Mouse (Mus musculus) ES-Bruce4 (cell line): Measurements from ENCODE around the gene Mcm2. TPM values are rescaled to one million over a fixed set of nuclear protein-coding genes. Genes with fewer than 3 reads are reported as not detected.

ENCODE experiments used
- H3K27ac ChIP-seq: 2 replicates; pipeline ENCODE4 v1.5.1; 2012; ENCODE audit warnings: low read length, inconsistent platforms; ENCODE audit not compliant: insufficient read depth
- H3K27me3 ChIP-seq: 2 replicates; pipeline ENCODE4 v1.6.1; 2012; ENCODE audit warnings: mild to moderate bottlenecking, low read length, inconsistent platforms; ENCODE audit not compliant: control insufficient read depth, poor library complexity, insufficient read depth, severe bottlenecking
- H3K36me3 ChIP-seq: 2 replicates; pipeline ENCODE4 v1.6.1; 2012; ENCODE audit warnings: inconsistent platforms, mild to moderate bottlenecking, low read length, moderate library complexity; ENCODE audit not compliant: control insufficient read depth, poor library complexity, insufficient read depth, severe bottlenecking
- H3K4me1 ChIP-seq: one replicate; pipeline ENCODE4 v1.8.1; 2011; ENCODE audit warnings: low read length; ENCODE audit not compliant: control insufficient read depth, insufficient read depth
- H3K4me3 ChIP-seq: 2 replicates; pipeline ENCODE4 v1.5.1; 2011; ENCODE audit warnings: low read depth, mild to moderate bottlenecking, low read length
- H3K9ac ChIP-seq: 2 replicates; pipeline ENCODE4 v1.6.1; 2012; ENCODE audit warnings: low read depth, mild to moderate bottlenecking, inconsistent platforms; ENCODE audit not compliant: poor library complexity, severe bottlenecking
- H3K9me3 ChIP-seq: replicated peaks from 2 replicates; pipeline ENCODE4 v1.6.1; 2012; ENCODE audit warnings: mild to moderate bottlenecking, low read length, inconsistent platforms; ENCODE audit not compliant: control insufficient read depth, poor library complexity, insufficient read depth, severe bottlenecking
- CTCF ChIP-seq: IDR thresholded peaks from one replicate; pipeline ENCODE4 v1.8.1; 2011; ENCODE audit warnings: low read depth, low read length
- EP300 ChIP-seq: IDR thresholded peaks from 2 replicates; pipeline ENCODE4 v1.6.1; 2011; ENCODE audit warnings: low read depth, low read length; ENCODE audit not compliant: insufficient read depth
- POLR2A ChIP-seq: IDR thresholded peaks from one replicate; pipeline ENCODE4 v1.8.1; 2011; ENCODE audit warnings: low read length; ENCODE audit not compliant: insufficient read depth
- polyA plus RNA-seq: library from polyadenylated mRNA; stranded (reverse); fragments of >200 nt; gene quantifications from 2 replicates; pipeline ENCODE4 v1.2.4, GENCODE M21; 2011; ENCODE audit warnings: low read depth; ENCODE audit not compliant: missing spikeins, insufficient read depth, insufficient read length

Gene Mcm2
- polyA plus RNA-seq, 1 experiment = 117 TPM

GRCm38 (mm10) chr6:88893559-88893958 is 5.0 kb downstream of the Mcm2 start:
- H3K27ac ChIP-seq = no peak overlapping the region
- TF ChIP-seq POLR2A (no peak), CTCF (peak; percentile 93), EP300 (no peak)
- H3K36me3 ChIP-seq = peaks cover 80% of the 10 kb centered on the region
- no peak overlapping the region for H3K9ac ChIP-seq
- H3K4me3 ChIP-seq = no peak overlapping the region
- H3K27me3 ChIP-seq = no peaks in the 10 kb centered on the region
- peaks cover 2% of the 10 kb centered on the region for H3K4me1 ChIP-seq
- H3K9me3 ChIP-seq = no peaks in the 10 kb centered on the region

- Histone ChIP-seq H3K4me3 (no peak overlapping the region), H3K27me3 (no peaks in the 10 kb centered on the region), H3K9me3 (no peaks in the 10 kb centered on the region), H3K4me1 (peaks cover 2% of the 10 kb centered on the region), H3K27ac (no peak overlapping the region), H3K9ac (no peak overlapping the region), H3K36me3 (peaks cover 96% of the 10 kb centered on the region)
- TF ChIP-seq CTCF (no peak), POLR2A (no peak), EP300 (no peak)
Observed at GRCm38 (mm10) chr6:88890832-88891231, 7.7 kb downstream of the Mcm2 start.

- peaks cover 3% of the 10 kb centered on the region for H3K4me1 ChIP-seq
- H3K9ac ChIP-seq = no peak overlapping the region
- peaks cover 96% of the 10 kb centered on the region for H3K36me3 ChIP-seq
- no peaks in the 10 kb centered on the region for H3K27me3 ChIP-seq
- no peaks in the 10 kb centered on the region for H3K9me3 ChIP-seq
- TF ChIP-seq POLR2A (no peak), EP300 (no peak), CTCF (no peak)
- no peak overlapping the region for H3K4me3 ChIP-seq
- no peak overlapping the region for H3K27ac ChIP-seq
Observed at GRCm38 (mm10) chr6:88889410-88890042, 9.1 kb downstream of the Mcm2 start.

- Histone ChIP-seq H3K4me3 (no peak overlapping the region), H3K9ac (no peak overlapping the region), H3K36me3 (peaks cover 94% of the 10 kb centered on the region), H3K27ac (no peak overlapping the region), H3K9me3 (no peaks in the 10 kb centered on the region), H3K4me1 (peaks cover 4% of the 10 kb centered on the region), H3K27me3 (no peaks in the 10 kb centered on the region)
- no peak for TF ChIP-seq CTCF
- TF ChIP-seq EP300 = no peak
Observed at GRCm38 (mm10) chr6:88886417-88886967, 12.1 kb downstream of the Mcm2 start.

- Histone ChIP-seq H3K36me3 (peaks cover 87% of the 10 kb centered on the region), H3K27ac (no peak overlapping the region)
Observed at GRCm38 (mm10) chr6:88885644-88886416, 12.8 kb downstream of the Mcm2 start.

GRCm38 (mm10) chr6:88884690-88885089 is 13.9 kb downstream of the Mcm2 start:
- peaks cover 4% of the 10 kb centered on the region for H3K4me1 ChIP-seq
- no peak for TF ChIP-seq EP300
- TF ChIP-seq POLR2A = no peak
- TF ChIP-seq CTCF = no peak
- no peaks in the 10 kb centered on the region for H3K9me3 ChIP-seq
- H3K36me3 ChIP-seq = peaks cover 76% of the 10 kb centered on the region
- no peak overlapping the region for H3K9ac ChIP-seq
- H3K27ac ChIP-seq = peak overlapping the region; percentile 29
- H3K4me3 ChIP-seq = no peak overlapping the region
- no peaks in the 10 kb centered on the region for H3K27me3 ChIP-seq

More at GRCm38 (mm10) chr6:88885644-88886416, 12.8 kb downstream of the Mcm2 start:
- no peak overlapping the region for H3K4me3 ChIP-seq
- peaks cover 4% of the 10 kb centered on the region for H3K4me1 ChIP-seq
- TF ChIP-seq EP300 (no peak), CTCF (no peak), POLR2A (no peak)
- H3K9ac ChIP-seq = no peak overlapping the region
- no peaks in the 10 kb centered on the region for H3K9me3 ChIP-seq
- H3K27me3 ChIP-seq = no peaks in the 10 kb centered on the region
